Mouse (Mus musculus): ENCODE results near the gene Gpx8. TPM values are rescaled to one million over a fixed set of nuclear protein-coding genes. Genes with fewer than 3 reads are reported as not detected.

Gene Gpx8
- 6.8 and 10.6 TPM in 2 replicates for polyA plus RNA-seq (2012; rRNA removed)

GRCm38 (mm10) chr13:113046211-113046883 is at the start of gene Gpx8:
TSS of gene Gpx8 (minus strand) at chr13:113046410.
- H3K4me3 ChIP-seq (replicated peaks; ENCODE audit: extremely low read depth, low read depth, low read length): peak within 1 kb of the TSS; percentile 73
- peak; percentile 60 for DNase-seq
- H3K4me1 ChIP-seq (ENCODE audit: control insufficient read depth, insufficient read depth, low read length): peaks cover 2% of the 10 kb centered on the region; the same call in 1 of the 2 replicates
- WGBS: 4% methylated on average over 21 of the region's 21 CpGs
- no peak for TF ChIP-seq CTCF (IDR thresholded peaks at IDR 0.05; ENCODE audit: insufficient read depth, low read length)
- TF ChIP-seq POLR2A (IDR thresholded peaks at IDR 0.05; ENCODE audit: borderline replicate concordance, extremely low read depth, low read depth, low read length): no peak

- DNase-seq: no peak
- 78% methylated on average over 1 of the region's 1 CpGs for WGBS
- Histone ChIP-seq H3K4me1 (ENCODE audit: control insufficient read depth, insufficient read depth, low read length) (no peaks in the 10 kb centered on the region), H3K4me3 (replicated peaks; ENCODE audit: extremely low read depth, low read depth, low read length) (no peak overlapping the region)
- TF ChIP-seq POLR2A (IDR thresholded peaks at IDR 0.05; ENCODE audit: borderline replicate concordance, extremely low read depth, low read depth, low read length) (no peak), CTCF (IDR thresholded peaks at IDR 0.05; ENCODE audit: insufficient read depth, low read length) (no peak)
Measured at GRCm38 (mm10) chr13:113094618-113095017, 48.4 kb upstream of the Gpx8 start.

- H3K4me3 ChIP-seq (replicated peaks; ENCODE audit: extremely low read depth, low read depth, low read length): no peak overlapping the region
- WGBS: 56% methylated on average over 8 of the region's 8 CpGs
- H3K4me1 ChIP-seq (ENCODE audit: control insufficient read depth, insufficient read depth, low read length): no peaks in the 10 kb centered on the region
- no peak for TF ChIP-seq POLR2A (IDR thresholded peaks at IDR 0.05; ENCODE audit: borderline replicate concordance, extremely low read depth, low read depth, low read length)
- TF ChIP-seq CTCF (IDR thresholded peaks at IDR 0.05; ENCODE audit: insufficient read depth, low read length): no peak
- no peak for DNase-seq
Measured at GRCm38 (mm10) chr13:113090489-113090888, 44.3 kb upstream of the Gpx8 start.

- no peak overlapping the region for H3K4me3 ChIP-seq (replicated peaks; ENCODE audit: extremely low read depth, low read depth, low read length)
- TF ChIP-seq CTCF (IDR thresholded peaks at IDR 0.05; ENCODE audit: insufficient read depth, low read length) (no peak), POLR2A (IDR thresholded peaks at IDR 0.05; ENCODE audit: borderline replicate concordance, extremely low read depth, low read depth, low read length) (no peak)
- no peaks in the 10 kb centered on the region for H3K4me1 ChIP-seq (ENCODE audit: control insufficient read depth, insufficient read depth, low read length)
- 71% methylated on average over 13 of the region's 13 CpGs for whole genome bisulfite sequencing
- DNase-seq: no peak
Measured at GRCm38 (mm10) chr13:113087226-113088017, 41.2 kb upstream of the Gpx8 start.

- TF ChIP-seq CTCF (IDR thresholded peaks at IDR 0.05; ENCODE audit: insufficient read depth, low read length) (no peak), POLR2A (IDR thresholded peaks at IDR 0.05; ENCODE audit: borderline replicate concordance, extremely low read depth, low read depth, low read length) (no peak)
- Histone ChIP-seq H3K4me3 (replicated peaks; ENCODE audit: extremely low read depth, low read depth, low read length) (no peak overlapping the region), H3K4me1 (ENCODE audit: control insufficient read depth, insufficient read depth, low read length) (no peaks in the 10 kb centered on the region)
- WGBS: 36% methylated on average over 5 of the region's 5 CpGs
- DNase-seq: no peak
Measured at GRCm38 (mm10) chr13:113084732-113085131, 38.5 kb upstream of the Gpx8 start.

GRCm38 (mm10) chr13:113082101-113082500 is 35.9 kb upstream of the Gpx8 start:
- no peak overlapping the region for H3K4me3 ChIP-seq (replicated peaks; ENCODE audit: extremely low read depth, low read depth, low read length)
- H3K4me1 ChIP-seq (ENCODE audit: control insufficient read depth, insufficient read depth, low read length): no peaks in the 10 kb centered on the region
- no peak for TF ChIP-seq CTCF (IDR thresholded peaks at IDR 0.05; ENCODE audit: insufficient read depth, low read length)
- 70% methylated on average over 1 of the region's 1 CpGs for WGBS
- no peak for DNase-seq

GRCm38 (mm10) chr13:113079021-113079420 is 32.8 kb upstream of the Gpx8 start:
- TF ChIP-seq CTCF (IDR thresholded peaks at IDR 0.05; ENCODE audit: insufficient read depth, low read length): no peak
- TF ChIP-seq POLR2A (IDR thresholded peaks at IDR 0.05; ENCODE audit: borderline replicate concordance, extremely low read depth, low read depth, low read length): no peak
- DNase-seq: no peak
- WGBS: 86% methylated on average over 9 of the region's 9 CpGs
- Histone ChIP-seq H3K4me1 (ENCODE audit: control insufficient read depth, insufficient read depth, low read length) (no peaks in the 10 kb centered on the region), H3K4me3 (replicated peaks; ENCODE audit: extremely low read depth, low read depth, low read length) (no peak overlapping the region)

- no peak for DNase-seq
- TF ChIP-seq CTCF (IDR thresholded peaks at IDR 0.05; ENCODE audit: insufficient read depth, low read length) (no peak), POLR2A (IDR thresholded peaks at IDR 0.05; ENCODE audit: borderline replicate concordance, extremely low read depth, low read depth, low read length) (no peak)
- H3K4me1 ChIP-seq (ENCODE audit: control insufficient read depth, insufficient read depth, low read length): no peaks in the 10 kb centered on the region
- WGBS: 89% methylated on average over 9 of the region's 9 CpGs
- H3K4me3 ChIP-seq (replicated peaks; ENCODE audit: extremely low read depth, low read depth, low read length): no peak overlapping the region
Measured at GRCm38 (mm10) chr13:113064542-113064941, 18.3 kb upstream of the Gpx8 start.

GRCm38 (mm10) chr13:113061746-113062145 is 15.5 kb upstream of the Gpx8 start:
- no peak for DNase-seq
- no peaks in the 10 kb centered on the region for H3K4me1 ChIP-seq (ENCODE audit: control insufficient read depth, insufficient read depth, low read length)
- 77% methylated on average over 6 of the region's 6 CpGs for WGBS
- no peak overlapping the region for H3K4me3 ChIP-seq (replicated peaks; ENCODE audit: extremely low read depth, low read depth, low read length)
- no peak for TF ChIP-seq CTCF (IDR thresholded peaks at IDR 0.05; ENCODE audit: insufficient read depth, low read length)
- no peak for TF ChIP-seq POLR2A (IDR thresholded peaks at IDR 0.05; ENCODE audit: borderline replicate concordance, extremely low read depth, low read depth, low read length)

- no peak for DNase-seq
- Histone ChIP-seq H3K4me3 (replicated peaks; ENCODE audit: extremely low read depth, low read depth, low read length) (no peak overlapping the region), H3K4me1 (ENCODE audit: control insufficient read depth, insufficient read depth, low read length) (no peaks in the 10 kb centered on the region)
- WGBS: 42% methylated on average over 8 of the region's 8 CpGs
- TF ChIP-seq CTCF (IDR thresholded peaks at IDR 0.05; ENCODE audit: insufficient read depth, low read length) (no peak), POLR2A (IDR thresholded peaks at IDR 0.05; ENCODE audit: borderline replicate concordance, extremely low read depth, low read depth, low read length) (no peak)
Measured at GRCm38 (mm10) chr13:113055826-113056225, 9.6 kb upstream of the Gpx8 start.
